ENCODE assay signal across 8 mouse cellular contexts in genomic region chrX:23692336-23692721, GRCm38 (mm10). TPM values are rescaled to one million over a fixed set of nuclear protein-coding genes. Genes with fewer than 3 reads are reported as not detected.
DNase-seq lines count a peak whose midpoint lies in the region; ATAC-seq and TF ChIP-seq lines count a peak whose summit lies in the region.

No protein-coding gene starts in this region.

- TF ChIP-seq POLR2A in spleen, adult 2 months (IDR thresholded peaks at IDR 0.05; ENCODE audit: low read depth, low read length), result no peak

- no peaks in the 10 kb centered on the region for H3K9me3 ChIP-seq in neural tube, embryonic 12.5 days

- TF ChIP-seq CTCF in spleen, adult 2 months (IDR thresholded peaks at IDR 0.05; ENCODE audit: extremely low read depth, insufficient read depth, insufficient read length, insufficient replicate concordance), result no peak

- H3K4me3 ChIP-seq in spleen, adult 2 months (ENCODE audit: extremely low read depth, insufficient read depth, insufficient read length), result peak overlapping the region; percentile 39; the same call in 1 of the 2 replicates
- peak overlapping the region; percentile 53 for H3K4me3 ChIP-seq in neural tube, embryonic 12.5 days

- H3K9ac ChIP-seq in neural tube, embryonic 12.5 days, result no peak overlapping the region

- peak; percentile 33 for DNase-seq in cerebellum, adult 9-11 months
- DNase-seq in cerebellum, adult 18-20 months, result no peak
- no peak for DNase-seq in spleen, adult 2 months (ENCODE audit: low read depth in 1 of 2, low spot score in 2 of 2)
- no peak for DNase-seq in spleen, postnatal 14 days (ENCODE audit: low spot score in 2 of 2)
- peak; percentile 3 for DNase-seq in kidney, postnatal 10 days
- no peak for DNase-seq in left cerebral cortex, postnatal 4 days

- WGBS in spleen, adult 2 months, result 19% methylated on average over 5 of the region's 5 CpGs
- 12% methylated on average over 5 of the region's 5 CpGs for WGBS in neural tube, embryonic 12.5 days

- peak overlapping the region; percentile 57 for H3K4me2 ChIP-seq in neural tube, embryonic 12.5 days (replicated peaks)

- peak; percentile 30 for ATAC-seq in neural tube, embryonic 12.5 days (ENCODE audit: low FRiP score, low read depth)
- ATAC-seq in inflammation-experienced regulatory T-cells, adult 6 months, result no peak

- H3K4me1 ChIP-seq in spleen, adult 2 months (ENCODE audit: control insufficient read depth, insufficient read depth, insufficient read length), result no peaks in the 10 kb centered on the region; the same call in none of the 2 replicates
- H3K4me1 ChIP-seq in neural tube, embryonic 12.5 days, result no peaks in the 10 kb centered on the region

- H3K27me3 ChIP-seq in spleen, adult 2 months (ENCODE audit: control insufficient read depth, insufficient read depth, low read length), result no peaks in the 10 kb centered on the region
- H3K27me3 ChIP-seq in neural tube, embryonic 12.5 days (replicated peaks), result no peaks in the 10 kb centered on the region

- H3K27ac ChIP-seq in spleen, adult 2 months (ENCODE audit: insufficient read depth, low read length), result peak overlapping the region; percentile 12; the same call in 1 of the 2 replicates
- no peak overlapping the region for H3K27ac ChIP-seq in neural tube, embryonic 12.5 days

- intact Hi-C loops in left cerebral cortex, postnatal 4 days (cut with DNase I), result no loop called here

- no peaks in the 10 kb centered on the region for H3K36me3 ChIP-seq in spleen, adult 2 months (ENCODE audit: control insufficient read depth, insufficient read depth, low read length)
- no peaks in the 10 kb centered on the region for H3K36me3 ChIP-seq in neural tube, embryonic 12.5 days

RNA-seq across cellular contexts. Expression of gene Wdr44, which starts 0.5 kb away (rescaled TPM):
- polyA plus RNA-seq in spleen, adult 2 months (2012; rRNA removed), result 4.3 and 6.9 TPM in 2 replicates
- polyA plus RNA-seq in neural tube, embryonic 12.5 days (2016; fragmentation: Nextera tagmentation; extraction: Ambion mirVana), result 11.9 and 12.9 TPM in 2 replicates
- 10 to 100 TPM; 29.9 to 46.9 (median 37.7) TPM for polyA plus RNA-seq in inflammation-experienced regulatory T-cells, adult 6 months (2017; shearing (Covaris generic))
- total RNA-seq in left cerebral cortex, postnatal 4 days (2021), result 10 to 100 TPM; 25.4 to 25.7 TPM

Comparison
In these comparisons a context has a peak if more than half of its experiments do, and no peak if none do; other contexts are left out.
1. DNase-seq: peak in cerebellum, adult 9-11 months (single experiment) and kidney, postnatal 10 days (single experiment); none in cerebellum, adult 18-20 months (0 of 2), spleen, adult 2 months (0 of 2), spleen, postnatal 14 days (0 of 2) and left cerebral cortex, postnatal 4 days (single experiment).